Mouse (Mus musculus): ENCODE data around the gene Npr2. TPM values are rescaled to one million over a fixed set of nuclear protein-coding genes. Genes with fewer than 3 reads are reported as not detected.

The Npr2 gene
- polyA plus RNA-seq, 1 experiment from 2014 or later = 8.1 TPM

DNA sequence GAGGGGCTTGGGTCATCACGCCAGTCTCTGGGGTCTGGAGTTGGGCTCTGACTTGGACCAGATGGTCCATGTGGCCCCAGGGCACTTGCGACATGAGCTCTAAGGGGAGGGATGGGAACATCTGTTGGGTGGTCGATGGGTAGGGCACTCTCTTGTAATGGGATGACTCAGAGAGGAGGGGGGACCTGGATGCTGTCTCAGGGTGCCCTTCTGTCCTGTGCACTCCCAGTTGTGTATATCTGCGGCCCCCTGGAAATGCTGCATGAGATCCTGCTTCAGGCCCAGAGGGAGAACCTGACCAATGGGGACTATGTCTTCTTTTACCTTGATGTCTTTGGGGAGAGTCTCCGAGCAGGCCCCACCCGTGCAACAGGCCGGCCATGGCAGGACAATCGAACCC is 1.6 kb downstream of the Npr2 start:
- Histone ChIP-seq H3K4me1 (ENCODE audit: control insufficient read depth, insufficient read depth, low read length) (peaks cover 12% of the 10 kb centered on the region), H3K9ac (ENCODE audit: low read length) (no peak overlapping the region), H3K4me2 (ENCODE audit: low read depth, severe bottlenecking) (no peak overlapping the region), H3K27ac (replicated peaks; ENCODE audit: low read depth, low read length) (no peak overlapping the region), H3K36me3 (ENCODE audit: control insufficient read depth, insufficient read depth, low read length) (no peaks in the 10 kb centered on the region), H3K4me3 (ENCODE audit: low read depth, low read length) (no peak overlapping the region), H3K9me3 (ENCODE audit: control insufficient read depth, low read length) (no peaks in the 10 kb centered on the region), H3K27me3 (ENCODE audit: control insufficient read depth, insufficient read depth, low read length) (peaks cover 5% of the 10 kb centered on the region; the same call in 1 of the 2 replicates)
- DNase-seq (ENCODE audit: low spot score) = no peak
- ATAC-seq (ENCODE audit: insufficient number of reproducible peaks, low FRiP score, low TSS enrichment, low read depth) = no peak
- WGBS = 78% methylated on average over 8 of the region's 8 CpGs

DNA sequence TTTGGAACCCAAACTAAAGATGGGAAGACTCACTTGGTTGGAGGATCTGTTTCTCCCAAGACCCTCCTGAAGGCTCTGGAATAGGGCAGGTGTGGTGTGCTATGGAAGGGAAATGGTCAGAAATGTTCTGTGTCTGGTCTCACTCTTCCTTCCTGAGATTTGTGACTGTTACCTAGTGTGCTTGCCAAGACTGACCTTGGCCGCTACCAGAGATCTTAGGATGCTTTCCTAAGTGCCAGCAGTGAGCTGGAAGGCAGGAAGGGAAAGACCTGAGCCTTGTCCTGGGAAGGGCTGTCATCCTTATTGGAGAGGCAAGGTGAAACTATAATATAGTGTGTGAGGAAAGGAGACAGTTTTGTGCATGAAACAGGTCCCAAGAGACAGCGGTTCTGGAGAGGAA is 2.0 kb downstream of the Npr2 start:
- no peak overlapping the region for H3K9ac ChIP-seq (ENCODE audit: low read length)
- H3K27me3 ChIP-seq (ENCODE audit: control insufficient read depth, insufficient read depth, low read length) = peaks cover 5% of the 10 kb centered on the region; the same call in 1 of the 2 replicates
- no peak for ATAC-seq (ENCODE audit: insufficient number of reproducible peaks, low FRiP score, low TSS enrichment, low read depth)
- H3K4me3 ChIP-seq (ENCODE audit: low read depth, low read length) = no peak overlapping the region
- H3K36me3 ChIP-seq (ENCODE audit: control insufficient read depth, insufficient read depth, low read length) = no peaks in the 10 kb centered on the region
- no peak overlapping the region for H3K27ac ChIP-seq (replicated peaks; ENCODE audit: low read depth, low read length)
- peaks cover 12% of the 10 kb centered on the region for H3K4me1 ChIP-seq (ENCODE audit: control insufficient read depth, insufficient read depth, low read length)
- H3K9me3 ChIP-seq (ENCODE audit: control insufficient read depth, low read length) = no peaks in the 10 kb centered on the region
- WGBS = 87% methylated on average over 2 of the region's 2 CpGs
- no peak for DNase-seq (ENCODE audit: low spot score)
- no peak overlapping the region for H3K4me2 ChIP-seq (ENCODE audit: low read depth, severe bottlenecking)

DNA sequence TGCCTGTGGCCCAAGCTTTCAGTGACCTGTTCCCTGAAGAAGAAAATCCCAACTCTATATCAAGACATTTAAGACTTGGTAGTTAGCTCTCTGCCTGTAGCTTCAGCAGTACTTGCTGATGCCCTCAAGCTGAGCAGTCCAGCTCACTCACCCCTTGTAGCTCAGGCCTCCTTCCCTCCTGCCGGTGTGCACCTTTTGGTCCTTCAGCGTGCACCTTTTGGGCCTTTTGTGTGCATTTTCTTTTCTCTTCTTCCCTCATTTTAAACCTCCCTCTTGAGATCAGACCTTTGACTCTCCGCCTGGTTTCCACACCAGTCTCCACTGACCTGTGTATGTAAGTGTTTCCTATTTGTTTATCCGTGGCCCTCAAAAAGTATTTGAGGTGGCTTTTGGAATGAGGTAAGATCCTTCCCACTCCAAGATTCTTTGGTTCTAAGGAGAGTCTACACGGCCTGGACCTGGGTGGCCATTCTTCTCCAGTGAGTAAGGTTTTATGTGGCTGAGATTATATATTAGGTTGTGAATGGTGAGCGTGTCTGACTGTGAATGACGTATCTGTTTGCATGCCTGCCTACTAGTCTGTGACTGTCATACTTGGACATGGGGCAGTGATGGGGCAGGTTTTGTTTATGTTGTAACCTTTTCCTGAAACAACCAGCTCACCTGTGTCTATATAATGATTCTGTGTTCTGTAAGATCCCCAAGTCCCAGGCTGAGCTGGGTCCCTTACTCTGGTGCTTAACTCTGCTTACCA is 3.1 kb downstream of the Npr2 start:
- no peaks in the 10 kb centered on the region for H3K36me3 ChIP-seq (ENCODE audit: control insufficient read depth, insufficient read depth, low read length)
- WGBS = 88% methylated on average over 7 of the region's 7 CpGs
- H3K4me3 ChIP-seq (ENCODE audit: low read depth, low read length) = no peak overlapping the region
- ATAC-seq (ENCODE audit: insufficient number of reproducible peaks, low FRiP score, low TSS enrichment, low read depth) (no peak), DNase-seq (ENCODE audit: low spot score) (no peak)
- no peak overlapping the region for H3K9ac ChIP-seq (ENCODE audit: low read length)
- peaks cover 5% of the 10 kb centered on the region; the same call in 1 of the 2 replicates for H3K27me3 ChIP-seq (ENCODE audit: control insufficient read depth, insufficient read depth, low read length)
- H3K4me2 ChIP-seq (ENCODE audit: low read depth, severe bottlenecking) = no peak overlapping the region
- H3K27ac ChIP-seq (replicated peaks; ENCODE audit: low read depth, low read length) = no peak overlapping the region
- H3K4me1 ChIP-seq (ENCODE audit: control insufficient read depth, insufficient read depth, low read length) = peaks cover 12% of the 10 kb centered on the region
- H3K9me3 ChIP-seq (ENCODE audit: control insufficient read depth, low read length) = no peaks in the 10 kb centered on the region

GRCm38 (mm10) chr4:43636751-43637150 is 5.0 kb downstream of the Npr2 start:
- no peaks in the 10 kb centered on the region for H3K9me3 ChIP-seq (ENCODE audit: control insufficient read depth, low read length)
- 80% methylated on average over 6 of the region's 6 CpGs for WGBS
- H3K27ac ChIP-seq (replicated peaks; ENCODE audit: low read depth, low read length) = no peak overlapping the region
- DNase-seq (ENCODE audit: low spot score) = no peak
- H3K4me3 ChIP-seq (ENCODE audit: low read depth, low read length) = no peak overlapping the region
- no peak overlapping the region for H3K9ac ChIP-seq (ENCODE audit: low read length)
- no peak overlapping the region for H3K4me2 ChIP-seq (ENCODE audit: low read depth, severe bottlenecking)
- no peaks in the 10 kb centered on the region for H3K36me3 ChIP-seq (ENCODE audit: control insufficient read depth, insufficient read depth, low read length)
- peaks cover 9% of the 10 kb centered on the region for H3K4me1 ChIP-seq (ENCODE audit: control insufficient read depth, insufficient read depth, low read length)
- H3K27me3 ChIP-seq (ENCODE audit: control insufficient read depth, insufficient read depth, low read length) = peaks cover 5% of the 10 kb centered on the region; the same call in 1 of the 2 replicates
- ATAC-seq (ENCODE audit: insufficient number of reproducible peaks, low FRiP score, low TSS enrichment, low read depth) = no peak

- Histone ChIP-seq H3K9me3 (ENCODE audit: control insufficient read depth, low read length) (no peaks in the 10 kb centered on the region), H3K27me3 (ENCODE audit: control insufficient read depth, insufficient read depth, low read length) (no peaks in the 10 kb centered on the region), H3K9ac (ENCODE audit: low read length) (no peak overlapping the region), H3K4me3 (ENCODE audit: low read depth, low read length) (no peak overlapping the region), H3K4me2 (ENCODE audit: low read depth, severe bottlenecking) (no peak overlapping the region), H3K4me1 (ENCODE audit: control insufficient read depth, insufficient read depth, low read length) (no peaks in the 10 kb centered on the region), H3K27ac (replicated peaks; ENCODE audit: low read depth, low read length) (no peak overlapping the region), H3K36me3 (ENCODE audit: control insufficient read depth, insufficient read depth, low read length) (no peaks in the 10 kb centered on the region)
- DNase-seq (ENCODE audit: low spot score) = no peak
- no peak for ATAC-seq (ENCODE audit: insufficient number of reproducible peaks, low FRiP score, low TSS enrichment, low read depth)
- WGBS = 73% methylated on average over 9 of the region's 9 CpGs
These were observed 8.3 kb downstream of the Npr2 start for GRCm38 (mm10) chr4:43640076-43640475.

GRCm38 (mm10) chr4:43640491-43640890 is 8.8 kb downstream of the Npr2 start:
- WGBS = 86% methylated on average over 6 of the region's 6 CpGs
- no peak overlapping the region for H3K9ac ChIP-seq (ENCODE audit: low read length)
- DNase-seq (ENCODE audit: low spot score) (no peak), ATAC-seq (ENCODE audit: insufficient number of reproducible peaks, low FRiP score, low TSS enrichment, low read depth) (no peak)
- no peaks in the 10 kb centered on the region for H3K9me3 ChIP-seq (ENCODE audit: control insufficient read depth, low read length)
- H3K4me2 ChIP-seq (ENCODE audit: low read depth, severe bottlenecking) = no peak overlapping the region
- no peak overlapping the region for H3K4me3 ChIP-seq (ENCODE audit: low read depth, low read length)
- H3K4me1 ChIP-seq (ENCODE audit: control insufficient read depth, insufficient read depth, low read length) = no peaks in the 10 kb centered on the region
- no peak overlapping the region for H3K27ac ChIP-seq (replicated peaks; ENCODE audit: low read depth, low read length)
- no peaks in the 10 kb centered on the region for H3K36me3 ChIP-seq (ENCODE audit: control insufficient read depth, insufficient read depth, low read length)
- no peaks in the 10 kb centered on the region for H3K27me3 ChIP-seq (ENCODE audit: control insufficient read depth, insufficient read depth, low read length)

- no peaks in the 10 kb centered on the region for H3K36me3 ChIP-seq (ENCODE audit: control insufficient read depth, insufficient read depth, low read length)
- no peak for DNase-seq (ENCODE audit: low spot score)
- no peaks in the 10 kb centered on the region for H3K27me3 ChIP-seq (ENCODE audit: control insufficient read depth, insufficient read depth, low read length)
These were observed 18.0 kb downstream of the Npr2 start for GRCm38 (mm10) chr4:43649783-43650182.

GRCm38 (mm10) chr4:43652726-43653125 is 21.0 kb downstream of the Npr2 start:
- ATAC-seq (ENCODE audit: insufficient number of reproducible peaks, low FRiP score, low TSS enrichment, low read depth) = no peak
- no peak for DNase-seq (ENCODE audit: low spot score)
- Histone ChIP-seq H3K4me2 (ENCODE audit: low read depth, severe bottlenecking) (peak overlapping the region; percentile 38; the same call in 1 of the 2 replicates), H3K9ac (ENCODE audit: low read length) (no peak overlapping the region), H3K36me3 (ENCODE audit: control insufficient read depth, insufficient read depth, low read length) (no peaks in the 10 kb centered on the region), H3K9me3 (ENCODE audit: control insufficient read depth, low read length) (no peaks in the 10 kb centered on the region; the same call in 1 of the 2 replicates), H3K27ac (replicated peaks; ENCODE audit: low read depth, low read length) (no peak overlapping the region), H3K4me1 (ENCODE audit: control insufficient read depth, insufficient read depth, low read length) (peaks cover 5% of the 10 kb centered on the region), H3K27me3 (ENCODE audit: control insufficient read depth, insufficient read depth, low read length) (no peaks in the 10 kb centered on the region), H3K4me3 (ENCODE audit: low read depth, low read length) (no peak overlapping the region; the same call in 1 of the 2 replicates)
- WGBS = 92% methylated on average over 4 of the region's 4 CpGs

More at GRCm38 (mm10) chr4:43649783-43650182, 18.0 kb downstream of the Npr2 start:
- 94% methylated on average over 3 of the region's 3 CpGs for WGBS
- no peak overlapping the region for H3K4me2 ChIP-seq (ENCODE audit: low read depth, severe bottlenecking)
- H3K27ac ChIP-seq (replicated peaks; ENCODE audit: low read depth, low read length) = no peak overlapping the region
- H3K9me3 ChIP-seq (ENCODE audit: control insufficient read depth, low read length) = no peaks in the 10 kb centered on the region; the same call in 1 of the 2 replicates
- H3K4me3 ChIP-seq (ENCODE audit: low read depth, low read length) = no peak overlapping the region
- no peaks in the 10 kb centered on the region for H3K4me1 ChIP-seq (ENCODE audit: control insufficient read depth, insufficient read depth, low read length)
- no peak overlapping the region for H3K9ac ChIP-seq (ENCODE audit: low read length)
- no peak for ATAC-seq (ENCODE audit: insufficient number of reproducible peaks, low FRiP score, low TSS enrichment, low read depth)
